9 mouse cellular contexts compared by ENCODE assay signal in the genomic region with DNA sequence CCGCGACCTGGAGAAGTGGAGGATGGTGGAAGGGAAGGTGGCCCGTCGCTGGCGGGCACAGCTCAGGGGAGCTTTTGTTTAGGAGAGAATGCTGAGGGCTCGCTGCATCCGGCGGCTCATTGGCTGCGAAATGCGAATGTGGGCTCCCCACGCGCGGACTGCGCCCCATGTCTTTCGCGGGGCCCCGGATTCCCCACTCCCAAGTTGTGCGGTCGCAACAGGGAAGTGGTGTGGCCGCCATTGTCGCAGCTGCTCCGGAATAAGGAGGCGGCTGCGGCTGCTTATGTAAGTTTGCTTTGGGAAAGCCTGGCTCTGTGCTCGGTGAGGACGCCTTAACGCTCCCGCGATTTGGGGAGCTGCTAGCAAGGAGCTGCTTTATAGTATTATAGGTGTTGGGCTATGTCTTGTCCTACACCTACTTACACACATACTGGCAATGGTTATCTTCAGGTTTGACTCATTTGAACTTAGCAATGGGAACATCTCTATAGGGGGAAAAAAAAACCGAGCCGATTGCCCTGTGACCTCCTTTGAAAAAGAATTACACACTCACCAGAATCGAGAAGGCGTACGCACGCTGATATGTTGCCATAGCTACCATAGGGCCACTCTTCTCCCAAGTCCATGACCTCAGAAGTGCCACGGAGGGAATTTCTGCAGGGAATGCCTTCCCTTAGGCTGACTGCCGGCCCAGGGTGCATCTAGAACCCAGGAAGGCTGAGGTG. TPM values are rescaled to one million over a fixed set of nuclear protein-coding genes. Genes with fewer than 3 reads are reported as not detected.
DNase-seq lines count a peak whose midpoint lies in the region; ATAC-seq and TF ChIP-seq lines count a peak whose summit lies in the region.
"Had no signal": no experiment of that assay in that cellular context is flagged by ENCODE, and none has a peak within 500 bp of the region (broad histone marks: within the 10 kb centered on the region; RNA-seq: fewer than 3 reads in every experiment).

No protein-coding gene starts in this region.

- DNase-seq in kidney, postnatal 10 days, result peak; percentile 74
- DNase-seq in telencephalon, adult 2 months (ENCODE audit: low read depth, low spot score), result peak; percentile 55

- no peaks in the 10 kb centered on the region; the same call in 1 of the 2 replicates for H3K27me3 ChIP-seq in E14TG2a.4 (ENCODE audit: insufficient read depth, low read length)
- H3K27me3 ChIP-seq in heart, embryonic 14.5 days (ENCODE audit: control insufficient read depth, insufficient read depth, low read length), result no peaks in the 10 kb centered on the region
- peaks cover 4% of the 10 kb centered on the region; the same call in 1 of the 2 replicates for H3K27me3 ChIP-seq in liver, embryonic 12.5 days (replicated peaks)
- no peaks in the 10 kb centered on the region for H3K27me3 ChIP-seq in myocyte (ENCODE audit: control insufficient read depth, insufficient read depth, insufficient read length)

- ATAC-seq in erythroid progenitor cell, adult 5-6 weeks (replicated peaks; ENCODE audit: low FRiP score, poor library complexity, severe bottlenecking), result peak; percentile 32
- ATAC-seq in heart, embryonic 14.5 days (ENCODE audit: insufficient number of reproducible peaks, insufficient read depth, low FRiP score, low read depth), result no peak; the same call in 1 of the 2 replicates
- ATAC-seq in liver, embryonic 12.5 days, result peak; percentile 4

- H3K4me2 ChIP-seq in heart, embryonic 14.5 days (ENCODE audit: low read length), result peak overlapping the region; percentile 70
- H3K4me2 ChIP-seq in liver, embryonic 12.5 days, result peak overlapping the region; percentile 90
- H3K4me2 ChIP-seq in myocyte (ENCODE audit: low read depth), result peak overlapping the region; percentile 97

- H3K4me3 ChIP-seq in E14TG2a.4 (replicated peaks; ENCODE audit: low read length), result peak overlapping the region; percentile 92
- peak overlapping the region; percentile 97 for H3K4me3 ChIP-seq in brown adipose tissue, adult 24 weeks (ENCODE audit: insufficient read depth, low read depth, low read length)
- peak overlapping the region; percentile 90 to 91 for H3K4me3 ChIP-seq in heart, embryonic 14.5 days (ENCODE audit: control insufficient read depth in 1 of 2, insufficient read depth in 1 of 2, low read depth in 1 of 2, low read length in 2 of 2)
- H3K4me3 ChIP-seq in liver, embryonic 12.5 days, result peak overlapping the region; percentile 89
- peak overlapping the region; percentile 55 for H3K4me3 ChIP-seq in myocyte

- peak overlapping the region; percentile 99 for H3ac ChIP-seq in myocyte (ENCODE audit: control insufficient read depth, insufficient read length)

- peak overlapping the region; percentile 90 for H3K27ac ChIP-seq in brown adipose tissue, adult 24 weeks (replicated peaks; ENCODE audit: low read depth, low read length)
- peak overlapping the region; percentile 94 to 99 for H3K27ac ChIP-seq in heart, embryonic 14.5 days (replicated peaks in 1 of 2; ENCODE audit: control insufficient read depth in 1 of 2, insufficient read depth in 1 of 2, low read depth in 2 of 2, low read length in 2 of 2)
- H3K27ac ChIP-seq in liver, embryonic 12.5 days, result peak overlapping the region; percentile 99

- peak; percentile 48 for TF ChIP-seq POLR2A in myocyte (IDR thresholded peaks at IDR 0.05; ENCODE audit: insufficient read length, low read depth)

- peaks cover 15% of the 10 kb centered on the region for H3K79me2 ChIP-seq in myocyte (ENCODE audit: control insufficient read depth, insufficient read depth)

- H3K36me3 ChIP-seq in E14TG2a.4 (ENCODE audit: insufficient read depth, low read length) (peaks cover 25% of the 10 kb centered on the region), myocyte (ENCODE audit: control insufficient read depth, insufficient read depth) (peaks cover 7% of the 10 kb centered on the region)
- peaks cover 25% of the 10 kb centered on the region for H3K36me3 ChIP-seq in heart, embryonic 14.5 days (ENCODE audit: control insufficient read depth, insufficient read depth, low read length)
- H3K36me3 ChIP-seq in liver, embryonic 12.5 days, result peaks cover 26% of the 10 kb centered on the region

- H3K4me1 ChIP-seq in E14TG2a.4 (replicated peaks; ENCODE audit: low read depth, low read length), result peaks cover 38% of the 10 kb centered on the region
- peaks cover 3% of the 10 kb centered on the region; the same call in 1 of the 2 replicates for H3K4me1 ChIP-seq in brown adipose tissue, adult 24 weeks (ENCODE audit: control insufficient read depth, insufficient read depth, insufficient read length, low read length)
- peaks cover 5 to 9% of the 10 kb centered on the region in 2 experiments for H3K4me1 ChIP-seq in heart, embryonic 14.5 days (ENCODE audit: control insufficient read depth in 2 of 2, insufficient read depth in 2 of 2, low read length in 2 of 2)
- H3K4me1 ChIP-seq in liver, embryonic 12.5 days, result peaks cover 24% of the 10 kb centered on the region

- whole genome bisulfite sequencing in heart, embryonic 14.5 days, result 0% methylated on average over 37 of the region's 37 CpGs
- under 1% methylated on average over 37 of the region's 37 CpGs for WGBS in liver, embryonic 12.5 days (ENCODE audit: insufficient replicate concordance)

- peak overlapping the region; percentile 98 for H3K9ac ChIP-seq in heart, embryonic 14.5 days (ENCODE audit: low read length)
- H3K9ac ChIP-seq in liver, embryonic 12.5 days, result peak overlapping the region; percentile 94

- no peaks in the 10 kb centered on the region for H3K9me3 ChIP-seq in E14TG2a.4 (ENCODE audit: low read length)
- H3K9me3 ChIP-seq in heart, embryonic 14.5 days (ENCODE audit: control insufficient read depth, low read length), result no peaks in the 10 kb centered on the region
- no peaks in the 10 kb centered on the region for H3K9me3 ChIP-seq in liver, embryonic 12.5 days (replicated peaks)

- TF ChIP-seq CTCF in E14TG2a.4 (conservative IDR thresholded peaks at IDR 0.05; ENCODE audit: low read length), result no peak

TF ChIP-seq in myocyte, 11 proteins besides CTCF, POLR2A, EP300 and RAD21:
- TF ChIP-seq E2F4 (IDR thresholded peaks at IDR 0.05; ENCODE audit: insufficient read depth), result no peak
- no peak for TF ChIP-seq USF1 (IDR thresholded peaks at IDR 0.05; ENCODE audit: low read depth)
- TF ChIP-seq POLR2AphosphoS2 (IDR thresholded peaks at IDR 0.05; ENCODE audit: insufficient read length, low read depth), result no peak
- TF ChIP-seq CEBPB (IDR thresholded peaks at IDR 0.05; ENCODE audit: insufficient read depth, poor library complexity, severe bottlenecking), result no peak
- no peak for TF ChIP-seq TCF3 (IDR thresholded peaks at IDR 0.05; ENCODE audit: insufficient read length, low read depth)
- TF ChIP-seq MYOD1 (IDR thresholded peaks at IDR 0.05; ENCODE audit: control insufficient read depth in 1 of 3, insufficient read length in 2 of 3, low read depth in 2 of 3), result peak in 2 of 3 experiments; percentile 15 to 31
- no peak for TF ChIP-seq TCF12 (IDR thresholded peaks at IDR 0.05; ENCODE audit: insufficient read depth, poor library complexity, severe bottlenecking)
- peak in 1 of 3 experiments; percentile 63 for TF ChIP-seq MYOG (IDR thresholded peaks at IDR 0.05; ENCODE audit: control insufficient read depth in 1 of 3, insufficient read depth in 1 of 3, insufficient read length in 2 of 3, low read depth in 2 of 3)
- no peak for TF ChIP-seq REST (IDR thresholded peaks at IDR 0.05; ENCODE audit: insufficient read depth, insufficient read length)
- TF ChIP-seq MAX (IDR thresholded peaks at IDR 0.05; ENCODE audit: low read depth), result no peak
- TF ChIP-seq SRF (IDR thresholded peaks at IDR 0.05; ENCODE audit: control insufficient read depth, insufficient read length, low read depth), result no peak

RNA-seq across cellular contexts. Expression of a gene that starts 1.3 kb away (rescaled TPM):
- polyA plus RNA-seq in brown adipose tissue, adult 24 weeks (2012; ENCODE audit: insufficient read depth, insufficient read length, missing spikeins), result 8.3 and 8.8 TPM in 2 replicates
- total RNA-seq in erythroid progenitor cell, adult 5-6 weeks (2015; ENCODE audit: low replicate concordance), result 20.5 and 25.9 TPM in 2 replicates
- total RNA-seq in erythroid progenitor cell, adult 5-6 weeks (2017; ENCODE audit: low replicate concordance), result 26.8 and 28.1 TPM in 2 replicates
- polyA plus RNA-seq in heart, embryonic 14.5 days (2014; fragmentation: Nextera tagmentation; extraction: Ambion mirVana), result 15.0 and 16.3 TPM in 2 replicates
- 14.0 and 14.1 TPM in 2 replicates for polyA plus RNA-seq in liver, embryonic 12.5 days (2016; fragmentation: Nextera tagmentation; extraction: Ambion mirVana)
- 3.8 TPM for polyA plus RNA-seq in myocyte (2012; fragmentation: generic; extraction: Trizol)

RNA-seq across cellular contexts. Expression of a gene that starts 55.0 kb away (rescaled TPM):
- polyA plus RNA-seq in brown adipose tissue, adult 24 weeks (2012; ENCODE audit: insufficient read depth, insufficient read length, missing spikeins), result not detected in 2 replicates
- total RNA-seq in erythroid progenitor cell, adult 5-6 weeks (2015; ENCODE audit: low replicate concordance), result not detected in 2 replicates
- not detected in 2 replicates for total RNA-seq in erythroid progenitor cell, adult 5-6 weeks (2017; ENCODE audit: low replicate concordance)
- 0.13 TPM in 1 of 2 replicates, not detected in the other for polyA plus RNA-seq in heart, embryonic 14.5 days (2014; fragmentation: Nextera tagmentation; extraction: Ambion mirVana)
- polyA plus RNA-seq in liver, embryonic 12.5 days (2016; fragmentation: Nextera tagmentation; extraction: Ambion mirVana), result not detected in 2 replicates
- polyA plus RNA-seq in myocyte (2012; fragmentation: generic; extraction: Trizol), result not detected
- total RNA-seq: gastrocnemius, postnatal 4 days had no signal
